Mouse (Mus musculus): ENCODE measurements around the gene Nppa. TPM values are rescaled to one million over a fixed set of nuclear protein-coding genes. Genes with fewer than 3 reads are reported as not detected.

Nppa gene
- polyA plus RNA-seq, 1 experiment from 2014 or later = 0.79 TPM

DNA sequence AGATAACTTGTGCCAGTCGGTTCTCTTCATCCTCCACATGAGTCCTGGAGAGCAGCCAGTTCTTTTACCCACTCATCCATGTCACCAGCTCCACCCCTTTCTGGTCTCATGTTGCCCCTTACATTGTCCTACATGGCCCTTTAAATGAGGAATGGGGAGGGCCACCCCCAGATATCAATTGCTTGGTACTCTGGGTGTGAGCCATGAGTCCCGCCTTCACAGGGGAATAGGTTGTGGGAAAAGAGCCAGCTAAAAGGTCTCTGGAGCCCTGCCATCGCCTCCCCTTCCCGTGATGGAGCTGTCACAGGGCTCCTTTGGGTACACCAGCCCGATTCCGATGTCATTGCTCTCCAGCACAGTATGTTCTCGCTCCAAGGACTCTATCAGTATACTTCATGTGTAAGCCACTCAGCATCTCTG, 21.1 kb upstream of the Nppa start:
- no peak overlapping the region for H3K4me2 ChIP-seq
- H3K9ac ChIP-seq = no peak overlapping the region
- no peaks in the 10 kb centered on the region for H3K27me3 ChIP-seq
- no peak for ATAC-seq
- no peaks in the 10 kb centered on the region for H3K4me1 ChIP-seq
- H3K4me3 ChIP-seq = no peak overlapping the region
- H3K27ac ChIP-seq = no peak overlapping the region
- H3K36me3 ChIP-seq (ENCODE audit: poor library complexity, severe bottlenecking) = no peaks in the 10 kb centered on the region
- WGBS = 65% methylated on average over 7 of the region's 7 CpGs
- H3K9me3 ChIP-seq (replicated peaks) = peaks cover 6% of the 10 kb centered on the region

DNA sequence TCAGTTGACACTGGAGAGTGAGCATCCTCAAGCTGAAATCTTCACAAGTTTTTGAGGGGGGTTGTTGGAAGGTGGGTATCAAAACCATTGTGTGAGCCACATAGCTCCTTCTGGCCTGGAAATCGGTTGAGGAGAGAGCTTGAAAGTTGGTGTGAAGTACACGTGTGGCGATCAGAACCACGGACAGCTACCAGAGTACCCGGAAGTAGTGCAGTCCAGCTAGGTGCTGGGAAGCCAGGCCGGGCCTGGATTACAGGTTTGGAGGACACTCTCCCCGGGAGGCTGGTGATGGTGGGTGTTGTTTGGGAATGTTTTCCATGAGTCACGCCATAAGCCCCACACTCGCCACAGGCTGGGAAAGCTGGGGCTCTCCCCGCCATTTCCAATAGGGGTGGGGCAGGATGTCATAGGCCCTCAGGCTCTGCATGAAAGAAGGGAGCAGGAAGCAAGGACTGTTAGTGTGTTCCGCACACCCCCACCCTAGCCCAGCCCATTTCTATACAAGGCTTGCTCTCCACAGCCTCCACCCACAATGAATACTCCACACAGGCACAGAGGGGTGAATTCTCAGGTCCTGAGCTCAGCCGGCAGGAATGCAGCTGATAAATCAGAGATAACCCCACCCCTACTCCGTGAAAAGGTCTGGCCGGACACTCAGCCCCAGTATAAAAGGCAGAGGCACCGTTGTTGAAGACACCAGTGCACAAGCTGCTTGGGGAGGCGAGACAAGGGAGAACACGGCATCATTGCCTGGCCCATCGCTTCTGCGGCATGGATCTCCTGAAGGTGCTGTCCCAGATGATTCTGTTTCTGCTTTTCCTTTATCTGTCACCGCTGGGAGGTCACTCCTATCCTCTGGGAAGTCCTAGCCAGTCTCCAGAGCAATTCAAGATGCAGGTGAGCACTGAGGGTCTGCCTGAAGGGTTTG, 15.1 kb upstream of the Nppa start, which contains the start of gene Nppb:
Nppb (plus strand) TSS at position 584 of the 928 bp plus-strand sequence.
- 37% methylated on average over 20 of the region's 20 CpGs for WGBS

DNA sequence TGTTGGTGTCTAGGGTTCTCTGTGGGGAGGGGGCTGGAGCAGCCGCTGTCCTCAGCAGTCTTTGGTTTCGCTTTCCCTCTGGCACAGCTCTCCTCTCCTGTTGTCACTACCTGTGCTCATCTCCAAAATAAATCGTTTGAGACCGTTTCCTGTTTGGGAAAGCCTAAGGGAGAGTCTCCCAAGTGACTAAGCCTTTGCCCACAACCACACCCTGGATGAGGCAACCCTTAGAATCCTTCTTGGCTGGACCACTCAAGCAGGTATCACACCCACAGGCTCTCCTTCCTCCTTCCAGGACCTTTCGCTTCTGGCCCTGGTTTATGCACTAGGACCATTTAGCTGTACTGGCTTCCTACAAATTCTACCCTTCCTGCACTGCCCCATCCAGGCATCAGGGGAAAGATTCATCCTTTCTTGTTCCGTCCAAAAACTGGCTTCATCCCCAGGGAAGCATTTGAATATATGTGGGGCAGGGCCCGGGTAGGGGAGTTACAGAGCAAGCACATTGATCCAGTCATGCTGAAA, 6.9 kb upstream of the Nppa start:
- Histone ChIP-seq H3K27me3 (no peaks in the 10 kb centered on the region), H3K36me3 (ENCODE audit: poor library complexity, severe bottlenecking) (no peaks in the 10 kb centered on the region), H3K27ac (no peak overlapping the region), H3K4me3 (no peak overlapping the region), H3K4me1 (no peaks in the 10 kb centered on the region), H3K9me3 (replicated peaks) (no peaks in the 10 kb centered on the region), H3K9ac (no peak overlapping the region), H3K4me2 (no peak overlapping the region)
- ATAC-seq = no peak
- 77% methylated on average over 7 of the region's 7 CpGs for WGBS

More for the DNA sequence above, 15.1 kb upstream of the Nppa start, which contains the start of gene Nppb:
- Histone ChIP-seq H3K4me1 (no peaks in the 10 kb centered on the region), H3K27ac (no peak within 1 kb of the TSS), H3K4me2 (no peak within 1 kb of the TSS), H3K9ac (no peak within 1 kb of the TSS), H3K9me3 (replicated peaks) (no peaks in the 10 kb centered on the region), H3K27me3 (no peaks in the 10 kb centered on the region), H3K36me3 (ENCODE audit: poor library complexity, severe bottlenecking) (no peaks in the 10 kb centered on the region), H3K4me3 (no peak within 1 kb of the TSS)
- ATAC-seq = no peak

DNA sequence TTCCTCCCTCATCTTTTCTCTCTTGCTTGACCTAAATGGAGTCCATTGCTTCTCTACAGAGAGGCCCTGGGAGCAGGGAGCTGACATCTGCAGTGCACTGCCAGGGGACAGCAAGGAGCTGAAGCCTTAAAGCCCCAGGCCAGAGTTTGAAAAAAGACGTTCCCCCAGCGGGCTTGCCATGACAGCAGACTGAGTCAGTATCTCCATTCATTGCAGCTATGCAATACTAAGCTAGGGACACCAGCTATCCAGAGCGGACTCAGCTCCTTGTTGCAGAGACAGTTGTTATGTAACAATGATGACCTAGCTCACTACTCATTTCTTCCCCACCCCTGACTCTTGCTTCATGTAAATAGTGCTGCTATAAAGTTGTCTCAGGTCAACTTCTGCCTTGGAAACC, 5.2 kb upstream of the Nppa start:
- H3K4me1 ChIP-seq = peaks cover 3% of the 10 kb centered on the region; the same call in 1 of the 2 replicates
- ATAC-seq = no peak
- H3K27me3 ChIP-seq = no peaks in the 10 kb centered on the region
- no peak overlapping the region for H3K27ac ChIP-seq
- no peaks in the 10 kb centered on the region for H3K9me3 ChIP-seq (replicated peaks)
- WGBS = 74% methylated on average over 3 of the region's 3 CpGs
- H3K4me2 ChIP-seq = no peak overlapping the region
- H3K9ac ChIP-seq = no peak overlapping the region
- H3K36me3 ChIP-seq (ENCODE audit: poor library complexity, severe bottlenecking) = no peaks in the 10 kb centered on the region
- no peak overlapping the region for H3K4me3 ChIP-seq

DNA sequence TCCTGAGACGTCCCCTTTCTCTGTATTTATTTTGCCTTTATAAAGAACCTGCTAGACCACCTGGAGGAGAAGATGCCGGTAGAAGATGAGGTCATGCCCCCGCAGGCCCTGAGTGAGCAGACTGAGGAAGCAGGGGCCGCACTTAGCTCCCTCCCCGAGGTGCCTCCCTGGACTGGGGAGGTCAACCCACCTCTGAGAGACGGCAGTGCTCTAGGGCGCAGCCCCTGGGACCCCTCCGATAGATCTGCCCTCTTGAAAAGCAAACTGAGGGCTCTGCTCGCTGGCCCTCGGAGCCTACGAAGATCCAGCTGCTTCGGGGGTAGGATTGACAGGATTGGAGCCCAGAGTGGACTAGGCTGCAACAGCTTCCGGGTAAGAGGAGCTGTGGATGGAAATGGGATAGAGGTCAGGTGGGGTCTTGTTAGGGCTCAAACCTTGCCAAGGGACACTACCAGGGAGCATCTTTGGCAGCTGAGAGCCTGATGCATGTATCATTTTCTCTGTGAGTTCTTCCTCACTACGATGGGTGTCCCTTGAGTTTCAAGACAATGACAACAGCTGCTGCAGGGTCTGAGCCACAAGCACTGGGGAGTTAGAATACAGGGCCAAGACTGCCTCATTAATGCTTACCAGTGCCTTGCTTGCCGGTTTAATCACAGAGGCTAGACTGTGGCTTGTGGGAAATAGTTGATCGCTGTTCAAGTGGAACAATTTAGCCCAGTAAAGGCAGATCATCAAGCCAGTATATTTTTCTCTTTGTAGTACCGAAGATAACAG, 679 bp downstream of the Nppa start:
- Histone ChIP-seq H3K4me1 (peaks cover 13% of the 10 kb centered on the region), H3K4me2 (no peak overlapping the region)

DNA sequence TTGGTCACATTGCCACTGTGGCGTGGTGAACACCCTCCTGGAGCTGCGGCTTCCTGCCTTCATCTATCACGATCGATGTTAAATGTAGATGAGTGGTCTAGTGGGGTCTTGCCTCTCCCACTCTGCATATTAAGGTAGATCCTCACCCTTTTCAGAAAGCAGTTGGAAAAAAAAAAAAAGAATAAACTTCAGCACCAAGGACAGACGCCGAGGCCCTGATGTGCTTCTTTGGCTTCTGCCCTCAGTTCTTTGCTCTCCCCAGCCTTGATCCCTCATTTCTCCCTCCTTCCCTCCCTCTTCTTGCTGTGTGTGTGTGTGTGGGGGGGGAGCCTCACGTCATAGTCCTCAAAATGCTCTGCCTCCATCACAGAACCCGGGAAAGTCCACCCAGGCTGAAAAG, 1.3 kb downstream of the Nppa start:
- WGBS = 43% methylated on average over 8 of the region's 8 CpGs
- H3K9me3 ChIP-seq (replicated peaks) = no peaks in the 10 kb centered on the region

More for the DNA sequence above, 679 bp downstream of the Nppa start:
- H3K27me3 ChIP-seq = no peaks in the 10 kb centered on the region
- H3K9me3 ChIP-seq (replicated peaks) = no peaks in the 10 kb centered on the region
- H3K36me3 ChIP-seq (ENCODE audit: poor library complexity, severe bottlenecking) = peaks cover 33% of the 10 kb centered on the region
- H3K4me3 ChIP-seq = no peak overlapping the region
- ATAC-seq = no peak
- no peak overlapping the region for H3K9ac ChIP-seq
- WGBS = 78% methylated on average over 17 of the region's 17 CpGs
- H3K27ac ChIP-seq = 0 out of 2 replicates have a peak overlapping the region, but pooled peaks have one; percentile 14

DNA sequence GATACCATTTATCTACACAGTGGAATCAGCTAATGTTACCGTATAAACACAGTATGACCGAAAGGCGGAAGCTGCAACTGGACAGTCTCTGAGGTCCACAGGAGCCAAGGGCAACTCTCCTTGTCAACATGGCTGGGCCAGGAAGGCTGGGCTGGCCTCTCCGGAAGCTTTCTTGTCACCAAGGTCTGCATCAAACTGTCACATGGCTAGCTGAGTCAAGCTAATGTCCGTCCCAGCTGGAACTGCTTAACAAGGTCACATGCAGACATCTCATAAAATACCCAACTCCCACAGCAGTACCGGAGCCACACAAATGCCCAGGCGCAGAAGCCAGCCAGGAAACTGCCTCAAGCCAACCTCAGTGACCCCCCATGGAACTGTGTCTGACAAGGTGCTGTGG, 3.8 kb downstream of the Nppa start:
- WGBS = 95% methylated on average over 7 of the region's 7 CpGs
- Histone ChIP-seq H3K9ac (no peak overlapping the region), H3K27ac (no peak overlapping the region), H3K4me1 (peaks cover 13% of the 10 kb centered on the region), H3K4me2 (no peak overlapping the region), H3K27me3 (no peaks in the 10 kb centered on the region), H3K4me3 (no peak overlapping the region), H3K36me3 (ENCODE audit: poor library complexity, severe bottlenecking) (peaks cover 64% of the 10 kb centered on the region), H3K9me3 (replicated peaks) (no peaks in the 10 kb centered on the region)
- no peak for ATAC-seq

More for the DNA sequence above, 1.3 kb downstream of the Nppa start:
- Histone ChIP-seq H3K9ac (no peak overlapping the region), H3K27me3 (no peaks in the 10 kb centered on the region), H3K27ac (0 out of 2 replicates have a peak overlapping the region, but pooled peaks have one; percentile 14), H3K4me1 (peaks cover 13% of the 10 kb centered on the region), H3K36me3 (ENCODE audit: poor library complexity, severe bottlenecking) (peaks cover 39% of the 10 kb centered on the region), H3K4me2 (no peak overlapping the region), H3K4me3 (no peak overlapping the region)
- ATAC-seq = no peak

DNA sequence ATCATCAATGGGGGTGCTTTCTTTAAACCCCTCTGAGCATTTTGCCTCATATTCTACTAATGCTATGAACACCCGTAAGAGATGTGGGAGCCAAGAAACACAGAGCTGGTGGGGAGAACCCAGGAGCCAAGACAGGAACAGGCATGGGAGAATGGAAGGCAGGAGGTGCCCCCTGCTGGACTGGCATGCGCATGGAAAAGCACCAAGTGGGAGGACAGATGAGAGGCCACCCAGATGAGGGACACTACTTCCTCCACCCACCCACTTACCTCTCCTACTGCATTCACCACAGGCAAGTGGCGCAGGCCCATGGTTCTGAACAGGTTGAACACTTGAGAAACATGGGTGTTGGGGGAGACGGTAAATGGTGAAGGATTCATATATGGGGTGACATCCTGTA, 7.9 kb downstream of the Nppa start:
- Histone ChIP-seq H3K9ac (no peak overlapping the region), H3K4me2 (no peak overlapping the region), H3K9me3 (replicated peaks) (no peaks in the 10 kb centered on the region), H3K36me3 (ENCODE audit: poor library complexity, severe bottlenecking) (peaks cover 98% of the 10 kb centered on the region), H3K27me3 (no peaks in the 10 kb centered on the region), H3K27ac (no peak overlapping the region), H3K4me1 (no peaks in the 10 kb centered on the region), H3K4me3 (no peak overlapping the region)
- no peak for ATAC-seq
- WGBS = 77% methylated on average over 4 of the region's 4 CpGs

DNA sequence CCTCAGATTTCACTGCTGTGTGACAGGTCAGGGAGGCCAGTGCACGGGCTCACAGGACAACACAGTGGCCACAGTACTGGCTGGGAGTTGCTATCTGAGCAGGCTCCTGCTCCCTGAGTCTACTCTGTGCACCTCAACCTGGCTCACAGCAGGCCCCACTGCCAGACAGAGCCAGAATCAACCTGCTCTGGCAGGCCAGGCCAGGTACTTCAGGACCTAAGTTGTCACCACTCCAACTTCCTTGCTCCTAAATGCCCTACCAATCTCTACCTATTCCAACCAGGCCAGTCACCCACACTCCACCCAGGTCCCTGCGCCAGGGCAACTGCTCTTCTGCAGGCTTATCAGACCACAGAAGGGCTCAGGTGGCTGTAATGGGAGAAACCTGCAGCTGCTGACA, 9.1 kb downstream of the Nppa start:
- Histone ChIP-seq H3K4me1 (no peaks in the 10 kb centered on the region), H3K27me3 (no peaks in the 10 kb centered on the region), H3K9me3 (replicated peaks) (no peaks in the 10 kb centered on the region), H3K9ac (no peak overlapping the region), H3K4me2 (no peak overlapping the region), H3K27ac (no peak overlapping the region), H3K36me3 (ENCODE audit: poor library complexity, severe bottlenecking) (peaks cover 100% of the 10 kb centered on the region), H3K4me3 (no peak overlapping the region)
- no peak for ATAC-seq
- WGBS = 95% methylated on average over 2 of the region's 2 CpGs

DNA sequence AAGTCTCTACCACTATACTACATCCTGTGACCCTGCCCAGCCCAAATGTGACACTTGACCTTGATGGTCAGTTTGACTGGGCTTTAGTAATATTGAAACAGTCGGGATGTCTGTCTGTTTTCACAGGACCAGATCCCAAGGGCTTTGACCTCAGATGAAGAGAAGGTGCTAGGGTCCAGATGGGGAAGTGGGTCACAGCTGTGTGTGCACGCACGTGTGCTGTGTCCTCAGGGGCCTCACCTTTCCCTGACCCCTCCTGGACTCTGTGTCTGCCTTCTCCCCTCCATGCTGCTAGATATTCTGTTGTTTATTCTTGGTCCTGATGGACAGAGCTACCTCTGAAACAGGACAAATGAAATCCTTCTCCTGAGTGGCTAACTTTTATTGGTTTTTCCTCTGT, 10.8 kb downstream of the Nppa start:
- Histone ChIP-seq H3K36me3 (ENCODE audit: poor library complexity, severe bottlenecking) (peaks cover 100% of the 10 kb centered on the region), H3K4me3 (no peak overlapping the region), H3K4me1 (no peaks in the 10 kb centered on the region), H3K27me3 (no peaks in the 10 kb centered on the region), H3K27ac (no peak overlapping the region), H3K9ac (no peak overlapping the region), H3K4me2 (no peak overlapping the region), H3K9me3 (replicated peaks) (no peaks in the 10 kb centered on the region)
- ATAC-seq = no peak
- WGBS = 90% methylated on average over 3 of the region's 3 CpGs

DNA sequence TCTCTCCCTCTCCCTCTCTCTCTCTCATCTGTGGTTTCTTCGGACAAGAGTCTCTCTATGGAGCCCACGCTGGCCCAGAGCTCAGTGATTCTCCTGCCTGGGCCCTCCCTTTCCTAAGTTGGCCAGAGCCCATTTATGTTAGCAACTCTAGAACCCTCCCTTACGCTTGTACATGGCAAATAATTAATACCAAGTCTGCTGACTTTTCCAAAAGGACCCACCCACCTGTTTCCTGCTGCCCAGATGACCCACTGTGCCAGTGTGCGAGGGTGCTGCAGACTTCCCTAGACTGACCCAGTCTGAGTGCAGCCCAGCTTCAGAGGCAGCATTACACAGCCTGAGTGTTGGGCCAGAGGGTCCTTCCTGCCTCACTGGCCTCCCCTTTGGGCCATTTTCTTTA, 11.7 kb downstream of the Nppa start:
- H3K36me3 ChIP-seq (ENCODE audit: poor library complexity, severe bottlenecking) = peaks cover 100% of the 10 kb centered on the region
- H3K4me2 ChIP-seq = no peak overlapping the region
- no peaks in the 10 kb centered on the region for H3K4me1 ChIP-seq
- no peak overlapping the region for H3K9ac ChIP-seq
- no peak overlapping the region for H3K4me3 ChIP-seq
- H3K27ac ChIP-seq = no peak overlapping the region
- no peaks in the 10 kb centered on the region for H3K27me3 ChIP-seq
- H3K9me3 ChIP-seq (replicated peaks) = no peaks in the 10 kb centered on the region
- 93% methylated on average over 4 of the region's 4 CpGs for WGBS
- ATAC-seq = no peak

DNA sequence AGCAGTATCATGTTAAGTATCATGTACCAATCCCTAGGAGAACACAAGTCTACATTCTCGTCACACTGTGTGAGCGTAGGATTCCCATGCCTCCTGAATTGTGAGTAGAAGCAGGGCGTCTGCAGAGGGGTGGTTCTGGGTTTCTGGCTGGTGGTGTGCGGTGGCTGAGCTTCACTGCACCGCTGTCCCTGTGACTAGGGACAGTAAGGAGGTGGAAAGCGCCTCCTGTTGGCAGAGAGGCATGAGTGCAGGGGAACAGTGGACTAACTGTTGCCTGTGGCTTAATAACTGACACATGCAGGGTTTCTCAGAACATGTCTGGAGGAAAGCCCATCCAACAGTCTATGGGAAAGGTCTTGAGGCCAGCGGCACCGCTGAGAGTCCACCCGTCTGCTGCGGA, 14.9 kb downstream of the Nppa start:
- H3K36me3 ChIP-seq (ENCODE audit: poor library complexity, severe bottlenecking) = peaks cover 100% of the 10 kb centered on the region
- ATAC-seq = no peak
- WGBS = 80% methylated on average over 10 of the region's 10 CpGs
- no peaks in the 10 kb centered on the region for H3K27me3 ChIP-seq
- no peak overlapping the region for H3K4me3 ChIP-seq
- no peak overlapping the region for H3K27ac ChIP-seq
- H3K9me3 ChIP-seq (replicated peaks) = no peaks in the 10 kb centered on the region
- no peak overlapping the region for H3K9ac ChIP-seq
- no peak overlapping the region for H3K4me2 ChIP-seq
- peaks cover 15% of the 10 kb centered on the region for H3K4me1 ChIP-seq
